Mouse (Mus musculus) C2C12 (cell line): Measurements from ENCODE around the gene Zfp941.

Source experiments
- CEBPB ChIP-seq: IDR thresholded peaks from one replicate; pipeline ENCODE4 v1.6.1; 2011; ENCODE audit warnings: low read depth, mild to moderate bottlenecking, control low read depth, moderate library complexity
- CTCF ChIP-seq: IDR thresholded peaks from one replicate; pipeline ENCODE4 v1.5.1; 2011; ENCODE audit not compliant: control insufficient read depth, insufficient read depth, insufficient read length
- MYOD1 ChIP-seq: IDR thresholded peaks from one replicate; pipeline ENCODE4 v1.6.1; 2011; ENCODE audit warnings: low read depth; ENCODE audit not compliant: control insufficient read depth, insufficient read length
- MYOG ChIP-seq: IDR thresholded peaks from one replicate; pipeline ENCODE4 v1.6.1; 2011; ENCODE audit not compliant: control insufficient read depth, insufficient read length; ENCODE audit errors: extremely low read depth

DNA sequence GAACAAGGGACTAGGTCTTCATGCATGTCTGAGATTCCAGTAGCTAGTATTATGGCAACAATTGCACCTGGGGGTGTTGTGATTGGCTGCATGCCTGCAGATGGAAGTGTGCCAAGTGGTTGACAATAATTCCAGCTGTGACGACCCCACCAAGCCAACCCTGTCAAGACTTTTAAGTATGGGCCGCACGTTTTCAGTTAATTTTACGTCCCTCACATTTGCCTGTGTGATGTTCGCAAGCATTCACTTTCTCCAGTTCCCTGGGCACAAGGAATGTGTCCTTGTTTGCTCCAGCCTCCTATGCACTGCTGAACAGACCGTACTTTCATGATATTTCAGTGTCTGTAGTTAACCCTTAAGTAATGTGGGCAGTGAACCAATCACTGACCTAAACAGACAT lies 19.3 kb downstream of the Zfp941 start:
- no peak for TF ChIP-seq CTCF
- TF ChIP-seq MYOG, result no peak
- no peak for TF ChIP-seq MYOD1
- no peak for TF ChIP-seq CEBPB
